Mouse (Mus musculus) bone marrow, adult 2 months (tissue): ENCODE results near the gene Sec16a. TPM values are rescaled to one million over a fixed set of nuclear protein-coding genes. Genes with fewer than 3 reads are reported as not detected.
A peak's percentile ranks its signal among the peaks of the same experiment; 100 is the strongest.

Experiments
- H3K27ac ChIP-seq: fragments of 200-500 bp; 2 replicates; pipeline ENCODE4 v1.5.1; 2012; ENCODE audit warnings: low read depth, mild to moderate bottlenecking, control low read depth, inconsistent platforms, low read length; ENCODE audit not compliant: control insufficient read depth, poor library complexity, insufficient read depth
- H3K4me1 ChIP-seq: fragments of 200-500 bp; 2 replicates; pipeline ENCODE4 v1.6.1; 2011; ENCODE audit warnings: low read length; ENCODE audit not compliant: control insufficient read depth, insufficient read depth
- H3K4me3 ChIP-seq: fragments of 200-500 bp; replicated peaks from 2 replicates; pipeline ENCODE3; 2011; ENCODE audit warnings: mild to moderate bottlenecking, low read depth, low read length, control low read depth; ENCODE audit not compliant: control insufficient read depth
- CTCF ChIP-seq: fragments of 200-500 bp; IDR thresholded peaks from 2 replicates; pipeline ENCODE4 v1.5.1; 2011; ENCODE audit warnings: low read length, control low read depth; ENCODE audit not compliant: control insufficient read depth, insufficient read depth
- POLR2A ChIP-seq: fragments of 200-500 bp; IDR thresholded peaks from 2 replicates; pipeline ENCODE4 v1.6.1; 2011; ENCODE audit warnings: low read depth, mild to moderate bottlenecking, control low read depth, low read length, borderline replicate concordance; ENCODE audit not compliant: control insufficient read depth
- WGBS: fragments of 180-500 bp; shearing (Covaris S2); methylation state at CpG from one replicate; pipeline ENCODE4 v1.1.7; 2018; 5-methylcytosine and 5-hydroxymethylcytosine counted together
- polyA plus RNA-seq: library from polyadenylated mRNA; stranded (reverse); fragments of >200 nt; gene quantifications from 2 replicates; pipeline ENCODE4 v1.2.4, GENCODE M21; 2011; ENCODE audit warnings: low replicate concordance; ENCODE audit not compliant: missing spikeins, insufficient read depth, insufficient read length

The Sec16a gene
- polyA plus RNA-seq, 1 experiment, result 30.1 TPM

- H3K4me3 ChIP-seq, result no peak overlapping the region
- WGBS, result 88% methylated on average over 7 of the region's 7 CpGs
- TF ChIP-seq CTCF (no peak), POLR2A (no peak)
- no peak overlapping the region for H3K27ac ChIP-seq
- peaks cover 12% of the 10 kb centered on the region for H3K4me1 ChIP-seq
These were observed 32.9 kb upstream of the Sec16a start for GRCm38 (mm10) chr2:26477911-26478310.

GRCm38 (mm10) chr2:26475505-26476430 is 30.8 kb upstream of the Sec16a start:
- WGBS, result 29% methylated on average over 13 of the region's 13 CpGs
- no peak for TF ChIP-seq CTCF
- no peak for TF ChIP-seq POLR2A

GRCm38 (mm10) chr2:26474789-26475504 is 29.9 kb upstream of the Sec16a start:
- WGBS, result 23% methylated on average over 9 of the region's 9 CpGs
- peaks cover 12% of the 10 kb centered on the region for H3K4me1 ChIP-seq
- H3K4me3 ChIP-seq, result peak overlapping the region; percentile 66
- peak overlapping the region; percentile 88 for H3K27ac ChIP-seq
- no peak for TF ChIP-seq CTCF
- no peak for TF ChIP-seq POLR2A

More at GRCm38 (mm10) chr2:26475505-26476430, 30.8 kb upstream of the Sec16a start:
- peak overlapping the region; percentile 65 for H3K4me3 ChIP-seq
- H3K27ac ChIP-seq, result peak overlapping the region; percentile 88
- H3K4me1 ChIP-seq, result peaks cover 12% of the 10 kb centered on the region

- Histone ChIP-seq H3K4me1 (peaks cover 12% of the 10 kb centered on the region), H3K4me3 (no peak overlapping the region), H3K27ac (peak overlapping the region; percentile 53)
- no peak for TF ChIP-seq POLR2A
- TF ChIP-seq CTCF, result no peak
- WGBS, result 47% methylated on average over 11 of the region's 11 CpGs
These were observed 27.5 kb upstream of the Sec16a start for GRCm38 (mm10) chr2:26472312-26473090.

- Histone ChIP-seq H3K27ac (peak overlapping the region; percentile 13), H3K4me1 (peaks cover 11% of the 10 kb centered on the region), H3K4me3 (no peak overlapping the region)
- no peak for TF ChIP-seq CTCF
- TF ChIP-seq POLR2A, result no peak
- WGBS, result 76% methylated on average over 6 of the region's 6 CpGs
These were observed 26.8 kb upstream of the Sec16a start for GRCm38 (mm10) chr2:26471652-26472285.

- WGBS, result 92% methylated on average over 17 of the region's 17 CpGs
These were observed 26.0 kb upstream of the Sec16a start for GRCm38 (mm10) chr2:26470967-26471366.

GRCm38 (mm10) chr2:26468376-26468775 is 23.4 kb upstream of the Sec16a start:
- 90% methylated on average over 15 of the region's 15 CpGs for WGBS
- Histone ChIP-seq H3K4me3 (no peak overlapping the region), H3K27ac (no peak overlapping the region), H3K4me1 (peaks cover 9% of the 10 kb centered on the region)
- no peak for TF ChIP-seq CTCF
- TF ChIP-seq POLR2A, result no peak

More at GRCm38 (mm10) chr2:26470967-26471366, 26.0 kb upstream of the Sec16a start:
- H3K4me3 ChIP-seq, result no peak overlapping the region
- no peak overlapping the region for H3K27ac ChIP-seq
- TF ChIP-seq POLR2A (no peak), CTCF (no peak)
- H3K4me1 ChIP-seq, result peaks cover 9% of the 10 kb centered on the region
